Mouse (Mus musculus): Measurements from ENCODE around the gene Slc4a5.

Gene Slc4a5

DNA sequence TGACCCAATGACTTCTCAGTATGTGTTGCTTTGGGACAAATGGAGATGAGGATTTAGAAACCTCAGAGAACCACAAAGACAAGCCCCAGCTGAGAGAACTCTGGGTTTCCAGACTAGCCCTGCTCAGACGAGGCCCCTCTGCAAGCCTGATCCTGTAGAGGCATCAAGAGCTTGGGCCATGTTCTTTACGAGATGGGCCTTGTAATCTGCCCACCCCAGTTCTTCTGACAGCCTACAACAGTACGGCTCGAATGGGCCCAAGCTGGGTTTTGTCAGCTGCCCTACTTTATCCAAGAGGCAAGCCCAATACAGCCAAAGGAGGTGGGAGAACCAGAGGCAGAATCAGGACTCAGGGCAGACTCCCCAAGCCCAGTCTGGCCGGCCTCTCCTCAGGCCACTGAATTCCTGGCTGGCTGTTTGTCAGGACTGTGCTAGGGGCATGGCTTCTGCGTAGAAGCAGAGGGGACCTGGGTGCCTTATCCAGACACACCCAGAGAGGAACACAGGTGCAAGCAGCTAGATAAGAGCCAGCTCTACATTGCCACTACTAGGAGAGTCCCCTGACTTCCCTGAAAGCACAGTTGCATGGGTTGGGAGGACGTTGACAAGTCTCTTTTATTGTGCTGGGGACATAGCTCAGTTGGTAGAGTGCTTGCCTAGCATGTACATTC is 132.0 kb downstream of the Slc4a5 start:
- DNase-seq (ENCODE audit: low read depth): no peak

DNA sequence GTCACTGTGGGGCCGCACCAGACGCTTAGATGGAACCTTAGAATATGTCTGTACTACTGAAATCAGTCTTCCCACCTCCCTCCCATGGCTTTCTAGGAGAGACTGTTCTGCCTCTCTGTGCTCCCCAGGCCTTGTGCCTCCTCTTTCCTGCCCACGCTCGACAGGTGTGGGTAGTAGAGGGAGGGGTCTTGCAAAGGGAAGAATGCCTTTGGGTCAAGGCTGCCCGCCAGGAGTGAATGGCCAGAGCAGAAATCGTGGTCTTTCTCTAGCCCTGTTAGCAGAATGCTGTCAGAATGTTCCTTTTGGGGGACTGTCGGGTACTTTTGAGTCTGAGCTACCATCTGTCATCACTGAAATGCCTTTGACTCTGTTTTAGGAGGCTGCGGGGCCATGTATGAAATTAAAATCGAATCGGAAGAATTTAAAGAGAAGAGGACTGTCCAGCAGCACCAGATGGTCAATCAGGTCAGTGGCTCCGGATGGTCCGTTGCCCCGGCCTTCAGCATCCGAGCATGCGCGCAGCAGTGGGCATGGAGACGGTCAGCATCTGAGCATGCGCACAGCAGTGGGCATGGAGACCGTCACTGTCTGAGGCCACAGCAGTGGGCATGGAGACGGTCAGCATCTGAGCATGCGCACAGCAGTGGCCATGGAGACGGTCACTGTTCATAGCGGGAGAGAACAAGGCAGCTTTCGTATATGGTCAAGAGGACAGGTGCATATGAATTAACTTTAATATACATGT is 133.2 kb downstream of the Slc4a5 start:
- DNase-seq (ENCODE audit: low read depth): no peak

Data from 416B (cell line).